Mouse (Mus musculus): ENCODE results near the gene C2cd3.

DNA sequence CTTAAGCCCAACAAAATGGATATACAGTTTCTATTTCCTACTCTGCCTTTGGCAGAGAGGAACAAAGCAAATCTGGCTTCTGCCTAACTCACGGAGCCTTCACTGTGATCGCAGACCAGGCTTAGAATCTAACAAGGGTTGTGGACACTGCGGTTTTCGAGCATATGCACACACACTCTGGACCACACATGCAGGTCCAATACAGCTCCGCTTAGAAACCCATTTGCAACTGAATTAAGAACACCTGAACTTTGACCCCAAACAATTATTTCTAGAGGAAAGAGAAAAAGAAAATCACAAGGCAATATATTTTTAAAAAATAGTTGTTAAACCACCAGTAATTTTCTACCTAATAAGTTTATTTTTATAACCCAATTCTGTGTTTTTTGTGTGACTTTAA, 15.7 kb upstream of the C2cd3 start:
- no peak for TF ChIP-seq CTCF (IDR thresholded peaks at IDR 0.05 in 2 of 3, conservative IDR thresholded peaks at IDR 0.05 in 1 of 3; ENCODE audit: control insufficient read depth in 1 of 3, insufficient read depth in 1 of 3, low read depth in 2 of 3, low read length in 3 of 3, poor library complexity in 1 of 3, severe bottlenecking in 1 of 3)
- TF ChIP-seq CHD2 (IDR thresholded peaks at IDR 0.05; ENCODE audit: low read length) = no peak
- no peak for TF ChIP-seq USF2 (IDR thresholded peaks at IDR 0.05; ENCODE audit: borderline replicate concordance in 1 of 2, insufficient read depth in 1 of 2, low read depth in 1 of 2, low read length in 2 of 2)
- no peak for TF ChIP-seq MEF2A (IDR thresholded peaks at IDR 0.05; ENCODE audit: extremely low read depth, insufficient replicate concordance, low read depth, low read length, poor library complexity, severe bottlenecking)
- TF ChIP-seq MAX (IDR thresholded peaks at IDR 0.05; ENCODE audit: low read length) = no peak
- TF ChIP-seq ETS1 (IDR thresholded peaks at IDR 0.05; ENCODE audit: low read depth, low read length) = no peak
- no peak for TF ChIP-seq BHLHE40 (IDR thresholded peaks at IDR 0.05; ENCODE audit: borderline replicate concordance, low read depth, low read length)
